Comparison of ENCODE assay signal across 8 mouse cellular contexts in the genomic region with DNA sequence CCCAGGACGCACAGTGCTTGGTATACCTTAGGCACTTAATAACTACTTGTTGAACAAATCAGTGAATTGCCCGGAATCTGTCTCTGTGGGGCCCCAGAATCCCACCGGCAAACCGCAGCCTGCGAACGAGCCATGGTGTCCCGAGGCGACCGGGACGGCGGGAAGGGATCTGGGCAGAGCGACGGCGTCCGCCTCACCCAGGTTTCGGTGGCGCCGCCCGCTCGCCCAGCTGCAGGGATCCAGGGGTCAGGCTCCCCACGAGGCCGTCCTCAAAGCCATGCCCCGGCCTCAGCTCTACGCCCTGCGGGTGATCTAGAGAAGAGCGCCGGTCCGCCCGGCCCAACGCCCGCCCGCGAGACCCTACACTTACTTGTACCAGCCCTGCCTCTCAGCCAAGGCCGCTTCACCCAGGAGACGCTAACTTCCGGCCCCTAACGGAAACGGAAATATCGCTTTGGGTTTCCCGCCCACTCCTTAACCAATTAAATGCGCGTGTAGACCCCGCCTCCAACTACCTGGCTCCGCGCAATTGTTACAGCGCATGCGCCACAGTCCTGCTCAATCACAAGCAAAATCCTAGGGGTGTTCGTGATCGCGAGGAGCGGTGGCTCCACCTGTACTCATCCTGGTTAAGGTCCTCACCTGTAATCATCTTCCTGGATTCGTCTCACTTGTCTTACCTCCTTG. TPM values are rescaled to one million over a fixed set of nuclear protein-coding genes. Genes with fewer than 3 reads are reported as not detected.
DNase-seq lines count a peak whose midpoint lies in the region; ATAC-seq and TF ChIP-seq lines count a peak whose summit lies in the region.

Elof1 (minus strand) TSS at position 433 of the 687 bp plus-strand sequence.

- peak; percentile 98 for DNase-seq in 3T3-L1 (ENCODE audit: low read depth, low spot score)
- peak; percentile 73 to 82 for DNase-seq in adrenal gland, postnatal 4 days (ENCODE audit: low spot score in 2 of 2)
- peak; percentile 98 for DNase-seq in embryonic facial prominence, embryonic 14.5 days (ENCODE audit: low spot score)
- DNase-seq in heart, adult 2 months, result peak; percentile 90 to 94
- peak; percentile 97 for DNase-seq in kidney, adult 8-10 months
- peak; percentile 83 to 94 for DNase-seq in spleen, postnatal 10 days (ENCODE audit: low spot score in 2 of 2)

- peak; percentile 88 for TF ChIP-seq POLR2A in heart, adult 2 months (IDR thresholded peaks at IDR 0.05; ENCODE audit: insufficient read depth, low read depth, low read length)

- H3K9me3 ChIP-seq in embryonic facial prominence, embryonic 14.5 days (ENCODE audit: control insufficient read depth, low read length), result no peaks in the 10 kb centered on the region
- no peaks in the 10 kb centered on the region for H3K9me3 ChIP-seq in limb, embryonic 13.5 days
- no peaks in the 10 kb centered on the region for H3K9me3 ChIP-seq in midbrain, embryonic 16.5 days (replicated peaks; ENCODE audit: control insufficient read depth, low read length, poor library complexity, severe bottlenecking)

- peaks cover 23% of the 10 kb centered on the region for H3K36me3 ChIP-seq in embryonic facial prominence, embryonic 14.5 days (ENCODE audit: control insufficient read depth, insufficient read depth, low read length)
- H3K36me3 ChIP-seq in heart, adult 2 months (ENCODE audit: control insufficient read depth, insufficient read depth, low read length), result no peaks in the 10 kb centered on the region
- peaks cover 23% of the 10 kb centered on the region for H3K36me3 ChIP-seq in limb, embryonic 13.5 days
- H3K36me3 ChIP-seq in midbrain, embryonic 16.5 days (ENCODE audit: control insufficient read depth, insufficient read depth, low read length), result peaks cover 11% of the 10 kb centered on the region

- H3K79me2 ChIP-seq in heart, adult 2 months (replicated peaks; ENCODE audit: control insufficient read depth, insufficient read depth, low read length), result no peaks in the 10 kb centered on the region

- under 1% methylated on average over 38 of the region's 52 CpGs for WGBS in embryonic facial prominence, embryonic 14.5 days
- under 1% methylated on average over 52 of the region's 52 CpGs for WGBS in heart, adult 2 months
- WGBS in limb, embryonic 13.5 days, result under 1% methylated on average over 52 of the region's 52 CpGs
- under 1% methylated on average over 52 of the region's 52 CpGs for WGBS in midbrain, embryonic 16.5 days

- peak within 1 kb of the TSS; percentile 93 for H3K9ac ChIP-seq in embryonic facial prominence, embryonic 14.5 days (ENCODE audit: low read depth, low read length)
- peak within 1 kb of the TSS; percentile 83 for H3K9ac ChIP-seq in heart, adult 2 months (ENCODE audit: low read depth, low read length)
- H3K9ac ChIP-seq in limb, embryonic 13.5 days, result peak within 1 kb of the TSS; percentile 96
- H3K9ac ChIP-seq in midbrain, embryonic 16.5 days (ENCODE audit: low read depth, low read length), result peak within 1 kb of the TSS; percentile 79

- no peaks in the 10 kb centered on the region for H3K27me3 ChIP-seq in embryonic facial prominence, embryonic 14.5 days (replicated peaks; ENCODE audit: control insufficient read depth, insufficient read depth, low read length)
- no peaks in the 10 kb centered on the region for H3K27me3 ChIP-seq in heart, adult 2 months (ENCODE audit: control insufficient read depth, insufficient read depth, low read length)
- H3K27me3 ChIP-seq in limb, embryonic 13.5 days, result no peaks in the 10 kb centered on the region
- H3K27me3 ChIP-seq in midbrain, embryonic 16.5 days (ENCODE audit: control insufficient read depth, insufficient read depth, low read depth, low read length), result no peaks in the 10 kb centered on the region

- TF ChIP-seq EP300 in heart, adult 2 months (IDR thresholded peaks at IDR 0.05; ENCODE audit: insufficient read depth, low read depth, low read length), result peak; percentile 42; the same call in 1 of the 2 replicates

- no peak for TF ChIP-seq CTCF in heart, adult 2 months (IDR thresholded peaks at IDR 0.05)

- peak within 1 kb of the TSS; percentile 88 for H3K4me3 ChIP-seq in embryonic facial prominence, embryonic 14.5 days (ENCODE audit: low read depth, low read length)
- peak within 1 kb of the TSS; percentile 73 for H3K4me3 ChIP-seq in heart, adult 2 months
- peak within 1 kb of the TSS; percentile 92 for H3K4me3 ChIP-seq in limb, embryonic 13.5 days
- H3K4me3 ChIP-seq in midbrain, embryonic 16.5 days (ENCODE audit: low read depth, low read length), result peak within 1 kb of the TSS; percentile 72

- H3K4me2 ChIP-seq in embryonic facial prominence, embryonic 14.5 days (ENCODE audit: low read depth, low read length), result peak within 1 kb of the TSS; percentile 64
- H3K4me2 ChIP-seq in limb, embryonic 13.5 days (replicated peaks), result peak within 1 kb of the TSS; percentile 88
- peak within 1 kb of the TSS; percentile 97 for H3K4me2 ChIP-seq in midbrain, embryonic 16.5 days (ENCODE audit: low read length)

- intact Hi-C loops in heart, adult 2 months (cut with DNase I), result loop anchor here (2.0 to 10.0 kb wide), 2 partner anchors 46 to 112 kb away; partner anchors contain the start of genes Ccdc151, Gm49318, Prkcsh and Zfp653

- peak within 1 kb of the TSS; percentile 77 for H3K27ac ChIP-seq in embryonic facial prominence, embryonic 14.5 days (replicated peaks; ENCODE audit: low read depth, low read length)
- peak within 1 kb of the TSS; percentile 86 for H3K27ac ChIP-seq in heart, adult 2 months
- H3K27ac ChIP-seq in limb, embryonic 13.5 days, result peak within 1 kb of the TSS; percentile 77
- peak within 1 kb of the TSS; percentile 77 for H3K27ac ChIP-seq in midbrain, embryonic 16.5 days (ENCODE audit: low read length)

- peaks cover 13% of the 10 kb centered on the region for H3K4me1 ChIP-seq in embryonic facial prominence, embryonic 14.5 days (ENCODE audit: control insufficient read depth, insufficient read depth, low read length)
- H3K4me1 ChIP-seq in heart, adult 2 months (ENCODE audit: control insufficient read depth, insufficient read depth, low read length), result peaks cover 3% of the 10 kb centered on the region
- H3K4me1 ChIP-seq in limb, embryonic 13.5 days, result peaks cover 15% of the 10 kb centered on the region
- peaks cover 15% of the 10 kb centered on the region for H3K4me1 ChIP-seq in midbrain, embryonic 16.5 days (ENCODE audit: control insufficient read depth, insufficient read depth, low read length)

- peak; percentile 98 for ATAC-seq in embryonic facial prominence, embryonic 14.5 days (ENCODE audit: low read depth)
- ATAC-seq in limb, embryonic 13.5 days (ENCODE audit: low FRiP score, low read depth), result peak; percentile 96
- ATAC-seq in midbrain, embryonic 16.5 days, result peak; percentile 96

RNA-seq across cellular contexts. Expression of gene Elof1, which starts in this region (rescaled TPM):
- 10 to 100 TPM; 74.2 to 78.4 TPM for total RNA-seq in adrenal gland, postnatal 4 days (2021)
- 182 and 196 TPM in 2 replicates for polyA plus RNA-seq in embryonic facial prominence, embryonic 14.5 days (2014; fragmentation: Nextera tagmentation; extraction: Ambion mirVana)
- total RNA-seq in heart, adult 2 months (2021), result 10 to 100 TPM; 34.6 to 42.6 TPM
- 62.6 and 67.0 TPM in 2 replicates for polyA plus RNA-seq in heart, adult 2 months (2012; rRNA removed)
- 190 and 191 TPM in 2 replicates for polyA plus RNA-seq in limb, embryonic 13.5 days (2015; fragmentation: Nextera tagmentation; extraction: Ambion mirVana)
- polyA plus RNA-seq in midbrain, embryonic 16.5 days (2015; fragmentation: Nextera tagmentation; extraction: Ambion mirVana), result 170 and 188 TPM in 2 replicates

Comparison
In these comparisons a context has a peak if more than half of its experiments do, and no peak if none do; other contexts are left out.
1. Peak in every context shown above with its lines: DNase-seq, ATAC-seq, H3K4me3 ChIP-seq and H3K27ac ChIP-seq.